Mouse (Mus musculus) thymus, adult 2 months (tissue): ENCODE data around the gene Sh3bgrl3. TPM values are rescaled to one million over a fixed set of nuclear protein-coding genes. Genes with fewer than 3 reads are reported as not detected.

Experiments
- DNase-seq: peaks from one replicate; pipeline ENCODE4 v3.0.0; 2021
- H3K27ac ChIP-seq: fragments of 200-500 bp; 2 replicates; pipeline ENCODE4 v1.5.1; 2012; ENCODE audit warnings: low read length, control low read depth; ENCODE audit not compliant: control insufficient read depth, insufficient read depth
- H3K27me3 ChIP-seq: fragments of 200-500 bp; 2 replicates; pipeline ENCODE4 v1.6.1; 2012; ENCODE audit warnings: mild to moderate bottlenecking, low read length, moderate library complexity, mixed read lengths; ENCODE audit not compliant: control insufficient read depth, insufficient read depth
- H3K36me3 ChIP-seq: fragments of 200-500 bp; 2 replicates; pipeline ENCODE4 v1.6.1; 2012; ENCODE audit warnings: mild to moderate bottlenecking, low read length, moderate library complexity; ENCODE audit not compliant: control insufficient read depth, insufficient read depth
- H3K4me1 ChIP-seq: fragments of 200-500 bp; replicated peaks from 2 replicates; pipeline ENCODE4 v1.6.1; 2012; ENCODE audit warnings: low read length; ENCODE audit not compliant: control insufficient read depth, insufficient read depth
- H3K4me3 ChIP-seq: fragments of 200-500 bp; 2 replicates; pipeline ENCODE4 v1.5.1; 2012; ENCODE audit warnings: mild to moderate bottlenecking, low read length, control low read depth, moderate library complexity; ENCODE audit not compliant: control insufficient read depth, insufficient read depth
- CTCF ChIP-seq: fragments of 200-500 bp; IDR thresholded peaks from 2 replicates; pipeline ENCODE4 v1.5.1; 2012; ENCODE audit warnings: mild to moderate bottlenecking, control low read depth, low read length, moderate library complexity, borderline replicate concordance; ENCODE audit not compliant: control insufficient read depth, poor library complexity, insufficient read depth; ENCODE audit errors: extremely low read depth
- POLR2A ChIP-seq: fragments of 200-500 bp; IDR thresholded peaks from 2 replicates; pipeline ENCODE4 v1.6.1; 2012; ENCODE audit warnings: mild to moderate bottlenecking, low read length, control low read depth, moderate library complexity; ENCODE audit not compliant: control insufficient read depth, poor library complexity, insufficient read depth; ENCODE audit errors: extremely low read depth
- WGBS: fragments of 180-500 bp; shearing (Covaris S2); methylation state at CpG from one replicate; pipeline ENCODE4 v1.1.7; 2018; 5-methylcytosine and 5-hydroxymethylcytosine counted together
- polyA plus RNA-seq: library from polyadenylated mRNA; depleted of rRNA; stranded (reverse); fragments of >200 nt; gene quantifications from 2 replicates; pipeline ENCODE4 v1.2.3, GENCODE M21; 2012

Gene Sh3bgrl3
- polyA plus RNA-seq, 1 experiment: 1,368 TPM

- Histone ChIP-seq H3K4me1 (peaks cover 32% of the 10 kb centered on the region), H3K4me3 (no peak overlapping the region), H3K27ac (peak overlapping the region; percentile 56; the same call in 1 of the 2 replicates), H3K27me3 (no peaks in the 10 kb centered on the region), H3K36me3 (no peaks in the 10 kb centered on the region)
- TF ChIP-seq POLR2A (no peak), CTCF (no peak)
- DNase-seq: peak; percentile 25
- WGBS: 8% methylated on average over 6 of the region's 6 CpGs
These were observed 893 bp upstream of the Sh3bgrl3 start for GRCm38 (mm10) chr4:134129482-134129881.

- DNase-seq: peak; percentile 60
- peaks cover 37% of the 10 kb centered on the region for H3K4me1 ChIP-seq
- no peaks in the 10 kb centered on the region for H3K27me3 ChIP-seq
- TF ChIP-seq CTCF: peak; percentile 1; the same call in 1 of the 2 replicates
- no peak for TF ChIP-seq POLR2A
- peak overlapping the region; percentile 56; the same call in 1 of the 2 replicates for H3K27ac ChIP-seq
- H3K4me3 ChIP-seq: peak overlapping the region; percentile 81
- H3K36me3 ChIP-seq: no peaks in the 10 kb centered on the region
- WGBS: under 1% methylated on average over 14 of the region's 14 CpGs
These were observed 384 bp upstream of the Sh3bgrl3 start for GRCm38 (mm10) chr4:134128983-134129362.

- no peak overlapping the region for H3K27ac ChIP-seq
- H3K27me3 ChIP-seq: no peaks in the 10 kb centered on the region
- peaks cover 46% of the 10 kb centered on the region for H3K4me1 ChIP-seq
- H3K36me3 ChIP-seq: no peaks in the 10 kb centered on the region
- H3K4me3 ChIP-seq: peak overlapping the region; percentile 81
- 34% methylated on average over 8 of the region's 8 CpGs for WGBS
- TF ChIP-seq CTCF (no peak), POLR2A (no peak)
- DNase-seq: no peak
These were observed 796 bp downstream of the Sh3bgrl3 start for GRCm38 (mm10) chr4:134127793-134128192.

- Histone ChIP-seq H3K4me3 (peak overlapping the region; percentile 81; the same call in 1 of the 2 replicates), H3K4me1 (peaks cover 53% of the 10 kb centered on the region), H3K27me3 (no peaks in the 10 kb centered on the region), H3K27ac (no peak overlapping the region), H3K36me3 (no peaks in the 10 kb centered on the region)
- 78% methylated on average over 7 of the region's 7 CpGs for WGBS
- TF ChIP-seq POLR2A: no peak
- TF ChIP-seq CTCF: no peak
- DNase-seq: no peak
These were observed 1.5 kb downstream of the Sh3bgrl3 start for GRCm38 (mm10) chr4:134127121-134127455.

GRCm38 (mm10) chr4:134126300-134127120, 2.1 kb downstream of the Sh3bgrl3 start:
- Histone ChIP-seq H3K27me3 (no peaks in the 10 kb centered on the region), H3K36me3 (no peaks in the 10 kb centered on the region), H3K27ac (no peak overlapping the region), H3K4me3 (no peak overlapping the region), H3K4me1 (peaks cover 55% of the 10 kb centered on the region)
- DNase-seq: no peak
- TF ChIP-seq POLR2A (no peak), CTCF (no peak)
- WGBS: 96% methylated on average over 21 of the region's 21 CpGs

- Histone ChIP-seq H3K27ac (no peak overlapping the region), H3K36me3 (no peaks in the 10 kb centered on the region), H3K4me1 (peaks cover 65% of the 10 kb centered on the region), H3K4me3 (no peak overlapping the region), H3K27me3 (no peaks in the 10 kb centered on the region)
- DNase-seq: no peak
- 96% methylated on average over 15 of the region's 15 CpGs for WGBS
- TF ChIP-seq POLR2A (no peak), CTCF (no peak)
These were observed 3.1 kb downstream of the Sh3bgrl3 start for GRCm38 (mm10) chr4:134125383-134126060.
